Mouse (Mus musculus) kidney, embryonic 16.5 days (tissue): ENCODE data around the gene H2-Oa. TPM values are rescaled to one million over a fixed set of nuclear protein-coding genes. Genes with fewer than 3 reads are reported as not detected.
"Not testable (repeated sequence)": the region's sequence is repeated elsewhere in the genome, so short reads cannot be mapped to it uniquely, and the experiment has no call there.

Experiments used
- ATAC-seq: fragments of 200-750 bp; cut with Nextera tagmentation; 2 replicates; pipeline ENCODE4 v1.8.0; 2017; ENCODE audit warnings: moderate TSS enrichment; ENCODE audit not compliant: low FRiP score, low TSS enrichment
- H3K27ac ChIP-seq: fragments of 300-500 bp; sonication (generic); 2 replicates; pipeline ENCODE4 v1.5.1; 2014; ENCODE audit warnings: low read length
- H3K27me3 ChIP-seq: fragments of 300-500 bp; sonication (generic); 2 replicates; pipeline ENCODE4 v1.6.1; 2014; ENCODE audit warnings: low read length, control low read depth, mixed read lengths; ENCODE audit not compliant: insufficient read depth
- H3K36me3 ChIP-seq: fragments of 300-500 bp; sonication (generic); 2 replicates; pipeline ENCODE4 v1.6.1; 2014; ENCODE audit warnings: low read length, control low read depth, mixed read lengths; ENCODE audit not compliant: insufficient read depth
- H3K4me1 ChIP-seq: fragments of 300-500 bp; sonication (generic); 2 replicates; pipeline ENCODE4 v1.6.1; 2014; ENCODE audit warnings: low read length, control low read depth, mixed read lengths; ENCODE audit not compliant: insufficient read depth
- H3K4me2 ChIP-seq: fragments of 300-500 bp; sonication (generic); replicated peaks from 2 replicates; pipeline ENCODE4 v1.6.1; 2014; ENCODE audit warnings: low read depth, low read length
- H3K4me3 ChIP-seq: fragments of 300-500 bp; sonication (generic); 2 replicates; pipeline ENCODE4 v1.5.1; 2014; ENCODE audit warnings: mild to moderate bottlenecking, low read length
- H3K9ac ChIP-seq: fragments of 300-500 bp; sonication (generic); replicated peaks from 2 replicates; pipeline ENCODE4 v1.6.1; 2014; ENCODE audit warnings: low read length
- H3K9me3 ChIP-seq: fragments of 300-500 bp; sonication (generic); 2 replicates; pipeline ENCODE4 v1.6.1; 2016; ENCODE audit warnings: low read length, control low read depth
- WGBS: fragments of 180-500 bp; shearing (Covaris S2); extraction: QIAGEN DNeasy Blood & Tissue Kit; methylation state at CpG from one replicate; pipeline ENCODE4 v1.1.7; 2014; 5-methylcytosine and 5-hydroxymethylcytosine counted together
- polyA plus RNA-seq: library from polyadenylated mRNA; unstranded; fragments of >200 nt; fragmentation: Nextera tagmentation; extraction: Ambion mirVana; gene quantifications from 2 replicates; pipeline ENCODE4 v1.2.1, GENCODE M21; 2015

H2-Oa gene
- polyA plus RNA-seq, 1 experiment from 2014 or later = 0.52 TPM

- H3K4me1 ChIP-seq = peaks cover 13% of the 10 kb centered on the region; the same call in 1 of the 2 replicates
- H3K27ac ChIP-seq, H3K36me3 ChIP-seq, H3K4me2 ChIP-seq, H3K27me3 ChIP-seq, H3K9me3 ChIP-seq, H3K9ac ChIP-seq, H3K4me3 ChIP-seq, ATAC-seq: not testable (repeated sequence)
- WGBS = 72% methylated on average over 3 of the region's 4 CpGs
Observed at GRCm38 (mm10) chr17:34144221-34144620, 52.1 kb downstream of the H2-Oa start.

Other genes with a start within 250 kb of the H2-Oa start
- 120 and 122 TPM in 2 replicates for gene Cd320, start 249.2 kb upstream of the H2-Oa start, polyA plus RNA-seq
- not detected in 2 replicates for gene Gm7029, start 218.5 kb upstream of the H2-Oa start, polyA plus RNA-seq
- gene Kifc1, start 201.7 kb upstream of the H2-Oa start, polyA plus RNA-seq = 9.6 and 10.5 TPM in 2 replicates
- gene Platr17, start 187.2 kb upstream of the H2-Oa start, polyA plus RNA-seq = 0.22 TPM in 1 of 2 replicates, not detected in the other
- gene Daxx, start 182.9 kb upstream of the H2-Oa start, polyA plus RNA-seq = 59.9 and 60.1 TPM in 2 replicates
- gene Tapbp, start 176.4 kb upstream of the H2-Oa start, polyA plus RNA-seq = 36.1 and 39.2 TPM in 2 replicates
- 20.6 and 20.9 TPM in 2 replicates for gene Zbtb22, start 176.4 kb upstream of the H2-Oa start, polyA plus RNA-seq
- gene Rgl2, start 162.8 kb upstream of the H2-Oa start, polyA plus RNA-seq = 35.9 and 38.0 TPM in 2 replicates
- 168 and 174 TPM in 2 replicates for gene Pfdn6, start 152.0 kb upstream of the H2-Oa start, polyA plus RNA-seq
- 32.7 and 37.7 TPM in 2 replicates for gene Wdr46, start 151.7 kb upstream of the H2-Oa start, polyA plus RNA-seq
- gene B3galt4, start 140.9 kb upstream of the H2-Oa start, polyA plus RNA-seq = 6.2 and 6.9 TPM in 2 replicates
- 51.9 and 54.7 TPM in 2 replicates for gene Vps52, start 136.5 kb upstream of the H2-Oa start, polyA plus RNA-seq
- gene Rps18, start 136.3 kb upstream of the H2-Oa start, polyA plus RNA-seq = 1,660 and 1,786 TPM in 2 replicates
- 31.5 and 32.7 TPM in 2 replicates for gene H2-K1, start 92.0 kb upstream of the H2-Oa start, polyA plus RNA-seq
- gene Ring1, start 67.7 kb upstream of the H2-Oa start, polyA plus RNA-seq = 14.7 and 18.7 TPM in 2 replicates
- gene H2-Ke6, start 64.3 kb upstream of the H2-Oa start, polyA plus RNA-seq = 52.9 and 54.0 TPM in 2 replicates
- 227 and 231 TPM in 2 replicates for gene Slc39a7, start 60.7 kb upstream of the H2-Oa start, polyA plus RNA-seq
- 52.7 and 56.7 TPM in 2 replicates for gene Rxrb, start 60.5 kb upstream of the H2-Oa start, polyA plus RNA-seq
- gene Col11a2, start 52.9 kb upstream of the H2-Oa start, polyA plus RNA-seq = 3.2 and 3.7 TPM in 2 replicates
- 18.3 and 19.0 TPM in 2 replicates for gene H2-DMa, start 27.2 kb downstream of the H2-Oa start, polyA plus RNA-seq
- 117 and 134 TPM in 2 replicates for gene Brd2, start 30.3 kb downstream of the H2-Oa start, polyA plus RNA-seq
- 24.5 and 30.3 TPM in 2 replicates for gene H2-DMb2, start 51.0 kb downstream of the H2-Oa start, polyA plus RNA-seq
- 7.2 and 8.6 TPM in 2 replicates for gene H2-DMb1, start 60.7 kb downstream of the H2-Oa start, polyA plus RNA-seq
- gene Tap1, start 95.2 kb downstream of the H2-Oa start, polyA plus RNA-seq = 4.7 and 5.5 TPM in 2 replicates
- 2.0 and 2.4 TPM in 2 replicates for gene Psmb9, start 95.4 kb downstream of the H2-Oa start, polyA plus RNA-seq
- gene Psmb8, start 105.4 kb downstream of the H2-Oa start, polyA plus RNA-seq = 6.4 and 7.2 TPM in 2 replicates
- gene Tap2, start 111.2 kb downstream of the H2-Oa start, polyA plus RNA-seq = 5.2 and 5.8 TPM in 2 replicates
- 0.14 and 0.27 TPM in 2 replicates for gene H2-Ob, start 146.6 kb downstream of the H2-Oa start, polyA plus RNA-seq
- gene H2-Ab1, start 165.3 kb downstream of the H2-Oa start, polyA plus RNA-seq = 31.6 and 37.9 TPM in 2 replicates
- gene H2-Aa, start 195.5 kb downstream of the H2-Oa start, polyA plus RNA-seq = 2.6 and 3.3 TPM in 2 replicates
- gene H2-Eb1, start 213.5 kb downstream of the H2-Oa start, polyA plus RNA-seq = 7.8 and 8.4 TPM in 2 replicates
- gene H2-Eb2, start 233.3 kb downstream of the H2-Oa start, polyA plus RNA-seq = 0.04 TPM in 1 of 2 replicates, not detected in the other